Mouse (Mus musculus) embryonic facial prominence, embryonic 13.5 days (tissue): ENCODE data around the gene Creg1. TPM values are rescaled to one million over a fixed set of nuclear protein-coding genes. Genes with fewer than 3 reads are reported as not detected.

ENCODE experiments used
- ATAC-seq: fragments of 200-750 bp; cut with Nextera tagmentation; 2 replicates; pipeline ENCODE4 v1.8.0; 2017; ENCODE audit warnings: low read depth; ENCODE audit not compliant: insufficient number of reproducible peaks, insufficient read depth, low FRiP score, low TSS enrichment
- H3K27ac ChIP-seq: fragments of 300-500 bp; sonication (generic); 2 replicates; pipeline ENCODE4 v1.5.1; 2015; ENCODE audit warnings: moderate library complexity, mild to moderate bottlenecking, inconsistent platforms
- H3K27me3 ChIP-seq: fragments of 300-500 bp; sonication (generic); 2 replicates; pipeline ENCODE4 v1.6.1; 2015; ENCODE audit warnings: mild to moderate bottlenecking, inconsistent platforms
- H3K36me3 ChIP-seq: fragments of 300-500 bp; sonication (generic); 2 replicates; pipeline ENCODE4 v1.6.1; 2015; ENCODE audit warnings: mild to moderate bottlenecking, inconsistent platforms
- H3K4me1 ChIP-seq: fragments of 300-500 bp; sonication (generic); 2 replicates; pipeline ENCODE4 v1.6.1; 2015; ENCODE audit warnings: inconsistent platforms
- H3K4me2 ChIP-seq: fragments of 300-500 bp; sonication (generic); 2 replicates; pipeline ENCODE4 v1.6.1; 2015; ENCODE audit warnings: moderate library complexity, mild to moderate bottlenecking, inconsistent platforms
- H3K4me3 ChIP-seq: fragments of 300-500 bp; sonication (generic); 2 replicates; pipeline ENCODE4 v1.5.1; 2015; ENCODE audit warnings: mild to moderate bottlenecking, inconsistent platforms
- H3K9ac ChIP-seq: fragments of 300-500 bp; sonication (generic); 2 replicates; pipeline ENCODE4 v1.6.1; 2015; ENCODE audit warnings: mild to moderate bottlenecking, inconsistent platforms
- H3K9me3 ChIP-seq: fragments of 300-500 bp; sonication (generic); 2 replicates; pipeline ENCODE4 v1.6.1; 2016; ENCODE audit warnings: inconsistent platforms
- WGBS: fragments of 180-500 bp; shearing (Covaris S2); methylation state at CpG from one replicate; pipeline ENCODE4 v1.1.7; 2015; ENCODE audit warnings: mixed read lengths; 5-methylcytosine and 5-hydroxymethylcytosine counted together
- polyA plus RNA-seq: library from polyadenylated mRNA; unstranded; fragments of >200 nt; fragmentation: Nextera tagmentation; extraction: Ambion mirVana; gene quantifications from 2 replicates; pipeline ENCODE4 v1.2.1, GENCODE M21; 2015

Gene Creg1
- polyA plus RNA-seq, 1 experiment from 2014 or later = 43.8 TPM

DNA sequence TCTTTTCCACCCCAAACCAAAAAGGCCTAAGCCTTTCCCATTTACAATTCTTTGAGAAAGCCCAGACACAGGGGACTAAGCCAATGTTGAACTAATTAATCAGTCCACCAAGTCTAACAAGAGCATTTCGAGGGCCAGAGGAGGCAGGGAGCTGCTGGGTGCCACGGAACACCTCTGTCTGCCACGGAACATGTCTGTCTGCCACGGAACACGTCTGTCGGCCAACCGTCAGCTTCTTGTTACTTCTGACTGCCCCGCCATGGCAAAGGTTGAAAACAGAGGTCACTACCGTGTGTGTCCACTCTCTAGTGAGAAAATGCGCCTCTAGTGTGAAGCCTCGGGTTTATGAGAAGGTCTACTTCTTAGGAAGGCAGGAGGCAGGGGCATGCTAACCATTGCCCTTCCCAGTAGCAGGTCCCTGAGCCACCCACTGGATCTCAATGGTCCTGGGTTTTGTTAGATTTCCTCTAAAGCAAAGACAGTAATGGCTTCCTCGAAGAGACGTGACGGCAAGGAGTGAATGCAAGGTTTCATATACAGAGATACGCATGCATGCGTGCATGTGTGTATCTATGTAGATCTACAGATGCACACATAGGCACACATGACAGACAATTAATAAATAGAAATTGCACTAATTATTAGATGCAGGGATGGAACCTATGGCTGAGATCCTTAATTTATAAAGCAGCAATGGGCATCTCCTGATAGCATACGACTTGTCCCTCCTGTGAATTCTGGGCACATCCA, 27.1 kb downstream of the Creg1 start:
- Histone ChIP-seq H3K27ac (no peak overlapping the region), H3K36me3 (no peaks in the 10 kb centered on the region), H3K4me1 (peaks cover 23% of the 10 kb centered on the region), H3K9me3 (no peaks in the 10 kb centered on the region), H3K9ac (no peak overlapping the region), H3K27me3 (peaks cover 59% of the 10 kb centered on the region), H3K4me3 (no peak overlapping the region), H3K4me2 (no peak overlapping the region)
- ATAC-seq = no peak
- WGBS = 89% methylated on average over 17 of the region's 17 CpGs

DNA sequence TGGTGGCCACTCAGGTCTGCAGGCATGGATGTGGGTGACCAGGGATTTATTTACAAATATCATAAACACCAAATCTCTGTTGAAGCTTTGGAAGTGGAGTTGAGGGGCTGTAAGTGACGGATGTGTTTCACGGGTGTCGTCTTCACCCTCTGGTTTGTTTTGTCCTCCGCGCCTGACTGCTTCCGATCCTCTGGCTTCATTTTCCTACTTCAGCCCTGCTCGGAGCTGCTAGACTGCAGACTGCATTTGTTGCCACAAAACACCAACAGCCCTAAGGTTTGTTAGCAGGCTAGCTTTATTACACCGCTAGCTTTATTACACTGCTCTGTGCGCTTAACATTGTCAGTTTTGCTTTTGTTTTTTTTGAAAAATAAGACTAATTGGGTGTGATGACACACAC, 27.9 kb downstream of the Creg1 start:
- ATAC-seq = no peak

GRCm38 (mm10) chr1:165801709-165802310, 38.3 kb downstream of the Creg1 start:
- H3K27me3 ChIP-seq = peaks cover 3% of the 10 kb centered on the region; the same call in 1 of the 2 replicates

More for the DNA sequence above, 27.9 kb downstream of the Creg1 start:
- no peak overlapping the region for H3K27ac ChIP-seq
- H3K9ac ChIP-seq = no peak overlapping the region
- no peaks in the 10 kb centered on the region for H3K36me3 ChIP-seq
- no peaks in the 10 kb centered on the region for H3K9me3 ChIP-seq
- H3K4me2 ChIP-seq = no peak overlapping the region
- WGBS = 84% methylated on average over 9 of the region's 9 CpGs
- peaks cover 59% of the 10 kb centered on the region for H3K27me3 ChIP-seq
- H3K4me3 ChIP-seq = no peak overlapping the region
- peaks cover 17% of the 10 kb centered on the region for H3K4me1 ChIP-seq

GRCm38 (mm10) chr1:165803107-165803506, 39.6 kb downstream of the Creg1 start:
- no peak for ATAC-seq
- 82% methylated on average over 5 of the region's 5 CpGs for WGBS
- H3K9me3 ChIP-seq = 0 out of 2 replicates have a peak, but pooled peaks cover 6% of the 10 kb centered on the region

More at GRCm38 (mm10) chr1:165801709-165802310, 38.3 kb downstream of the Creg1 start:
- Histone ChIP-seq H3K4me3 (no peak overlapping the region), H3K36me3 (no peaks in the 10 kb centered on the region), H3K4me2 (no peak overlapping the region), H3K9me3 (0 out of 2 replicates have a peak, but pooled peaks cover 6% of the 10 kb centered on the region), H3K4me1 (no peaks in the 10 kb centered on the region), H3K27ac (no peak overlapping the region), H3K9ac (no peak overlapping the region)
- ATAC-seq = no peak
- WGBS = 84% methylated on average over 11 of the region's 11 CpGs

GRCm38 (mm10) chr1:165804133-165804532, 40.6 kb downstream of the Creg1 start:
- no peaks in the 10 kb centered on the region for H3K36me3 ChIP-seq
- no peaks in the 10 kb centered on the region for H3K4me1 ChIP-seq
- H3K9me3 ChIP-seq = 0 out of 2 replicates have a peak, but pooled peaks cover 6% of the 10 kb centered on the region
- H3K9ac ChIP-seq = no peak overlapping the region
- ATAC-seq = no peak
- peaks cover 4% of the 10 kb centered on the region; the same call in 1 of the 2 replicates for H3K27me3 ChIP-seq
- no peak overlapping the region for H3K27ac ChIP-seq
- WGBS = 78% methylated on average over 4 of the region's 4 CpGs
- H3K4me3 ChIP-seq = no peak overlapping the region
- no peak overlapping the region for H3K4me2 ChIP-seq

More at GRCm38 (mm10) chr1:165803107-165803506, 39.6 kb downstream of the Creg1 start:
- H3K4me3 ChIP-seq = no peak overlapping the region
- H3K4me1 ChIP-seq = no peaks in the 10 kb centered on the region
- H3K36me3 ChIP-seq = no peaks in the 10 kb centered on the region
- no peak overlapping the region for H3K4me2 ChIP-seq
- H3K27me3 ChIP-seq = peaks cover 4% of the 10 kb centered on the region; the same call in 1 of the 2 replicates
- no peak overlapping the region for H3K27ac ChIP-seq
- no peak overlapping the region for H3K9ac ChIP-seq

DNA sequence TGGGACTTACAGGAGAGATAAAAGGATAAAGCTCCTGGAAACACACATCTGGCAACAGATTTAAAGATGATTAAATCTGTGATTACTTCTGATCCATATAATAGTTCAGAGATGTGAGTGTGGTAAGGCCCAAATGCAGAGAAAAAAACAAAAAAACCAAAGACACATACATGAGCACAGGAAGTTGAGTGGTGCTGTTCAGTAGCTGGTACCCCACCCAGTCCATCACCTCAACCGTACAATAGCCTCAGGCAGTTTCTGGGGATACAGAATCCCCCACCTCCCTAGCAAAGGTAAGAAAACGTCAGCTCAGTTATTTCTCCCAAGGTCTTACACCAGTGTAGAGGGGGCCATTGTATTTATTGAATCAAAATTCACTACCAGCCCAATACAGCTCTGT, 47.1 kb downstream of the Creg1 start:
- Histone ChIP-seq H3K4me1 (peaks cover 16% of the 10 kb centered on the region), H3K27me3 (peaks cover 30% of the 10 kb centered on the region), H3K9ac (no peak overlapping the region), H3K4me3 (no peak overlapping the region), H3K27ac (no peak overlapping the region), H3K9me3 (no peaks in the 10 kb centered on the region), H3K36me3 (no peaks in the 10 kb centered on the region), H3K4me2 (no peak overlapping the region)
- ATAC-seq = no peak
- 49% methylated on average over 2 of the region's 2 CpGs for WGBS

DNA sequence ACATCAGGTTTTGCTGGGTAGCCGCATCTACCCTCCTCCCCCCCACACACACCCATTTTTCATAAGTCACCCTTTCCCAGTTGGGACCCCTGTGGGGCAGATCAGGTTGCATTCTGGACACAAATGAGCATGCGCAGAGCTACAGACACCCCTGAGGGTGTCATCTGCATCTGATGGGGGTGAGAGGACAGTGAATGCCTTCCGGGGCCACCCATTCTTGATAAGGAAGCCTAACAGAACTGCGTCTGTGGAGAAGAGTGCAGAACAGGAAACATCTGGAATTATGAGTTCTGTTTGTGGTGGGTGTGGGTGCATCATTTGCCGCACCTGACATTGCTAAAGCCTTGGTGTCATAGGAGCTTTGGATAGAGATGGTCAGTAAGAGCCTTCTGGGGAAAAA, 47.6 kb downstream of the Creg1 start:
- ATAC-seq = no peak
- H3K36me3 ChIP-seq = no peaks in the 10 kb centered on the region
- H3K9me3 ChIP-seq = no peaks in the 10 kb centered on the region
- H3K4me2 ChIP-seq = no peak overlapping the region
- no peak overlapping the region for H3K9ac ChIP-seq
- H3K27me3 ChIP-seq = peaks cover 30% of the 10 kb centered on the region
- WGBS = 76% methylated on average over 5 of the region's 5 CpGs
- H3K4me3 ChIP-seq = no peak overlapping the region
- H3K27ac ChIP-seq = no peak overlapping the region
- peaks cover 16% of the 10 kb centered on the region for H3K4me1 ChIP-seq

DNA sequence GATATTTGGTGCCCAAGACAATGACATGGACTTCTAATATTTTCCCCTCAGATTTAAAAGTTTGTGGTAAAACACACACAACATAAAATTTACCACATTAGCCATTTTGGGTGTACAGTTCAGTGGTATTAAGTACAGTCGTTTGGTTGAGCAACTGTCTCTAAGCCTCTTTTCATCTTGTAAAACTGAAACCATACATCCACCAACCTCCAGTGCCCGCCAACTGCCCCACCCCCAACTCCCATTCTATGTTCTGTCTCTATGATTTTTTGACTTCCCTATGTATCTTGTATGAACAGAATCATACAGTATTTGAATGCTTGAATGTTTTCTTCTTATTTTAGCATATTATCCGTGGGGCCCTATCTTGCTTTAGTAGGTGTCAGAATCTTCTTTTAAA, 49.2 kb downstream of the Creg1 start:
- Histone ChIP-seq H3K4me2 (no peak overlapping the region), H3K27ac (no peak overlapping the region), H3K4me1 (peaks cover 16% of the 10 kb centered on the region), H3K27me3 (peaks cover 32% of the 10 kb centered on the region), H3K9ac (no peak overlapping the region), H3K36me3 (no peaks in the 10 kb centered on the region), H3K4me3 (no peak overlapping the region), H3K9me3 (no peaks in the 10 kb centered on the region)
- WGBS = 65% methylated on average over 3 of the region's 3 CpGs
- ATAC-seq = no peak

- H3K27ac ChIP-seq = no peak overlapping the region
- WGBS = 11% methylated on average over 7 of the region's 7 CpGs
- no peaks in the 10 kb centered on the region for H3K36me3 ChIP-seq
- no peak for ATAC-seq
- H3K9me3 ChIP-seq = no peaks in the 10 kb centered on the region
- peaks cover 20% of the 10 kb centered on the region for H3K4me1 ChIP-seq
- H3K27me3 ChIP-seq = peaks cover 39% of the 10 kb centered on the region
- no peak overlapping the region for H3K4me2 ChIP-seq
- H3K9ac ChIP-seq = 0 out of 2 replicates have a peak overlapping the region, but pooled peaks have one; percentile 16
- H3K4me3 ChIP-seq = no peak overlapping the region
Measured at GRCm38 (mm10) chr1:165814116-165814515, 50.6 kb downstream of the Creg1 start.

DNA sequence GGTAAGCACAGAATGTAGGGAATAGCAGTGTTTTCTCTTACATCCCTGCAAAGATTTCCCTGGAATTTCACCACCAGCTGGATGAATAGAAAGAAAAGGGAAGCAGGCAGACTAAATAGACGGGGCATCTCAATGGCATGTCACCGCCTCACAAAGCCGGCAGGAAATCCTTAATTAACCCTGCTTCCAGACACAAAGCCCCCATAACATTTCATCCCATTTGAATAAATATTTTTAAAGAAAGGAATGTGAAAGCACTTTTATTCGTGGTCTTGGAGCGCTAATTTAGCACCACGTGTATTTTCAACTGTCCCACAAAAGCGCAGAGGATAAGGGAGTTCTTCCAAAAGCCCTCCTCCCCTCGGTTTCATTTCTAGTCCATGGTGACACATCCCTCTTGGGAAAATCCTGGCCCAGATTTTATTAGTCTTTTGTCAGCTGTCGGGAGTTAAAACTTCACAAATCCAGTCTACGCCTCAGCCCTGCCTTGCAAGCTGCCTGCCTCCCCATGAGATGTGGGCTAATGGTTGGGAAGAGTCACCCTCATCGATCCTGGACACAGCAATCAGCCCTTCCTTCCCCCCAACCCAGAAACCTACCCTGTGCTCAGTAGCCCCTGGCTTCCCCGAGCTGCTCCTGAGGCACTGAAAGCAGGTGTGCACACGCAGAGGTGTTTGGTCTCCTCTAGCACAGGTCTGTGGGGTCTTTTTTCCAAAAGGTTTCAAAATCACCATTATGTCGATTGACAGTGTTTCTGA, 51.2 kb downstream of the Creg1 start:
- Histone ChIP-seq H3K36me3 (no peaks in the 10 kb centered on the region), H3K9me3 (no peaks in the 10 kb centered on the region), H3K9ac (no peak overlapping the region), H3K4me2 (peak overlapping the region; percentile 11; the same call in 1 of the 2 replicates), H3K27me3 (peaks cover 39% of the 10 kb centered on the region), H3K4me1 (peaks cover 20% of the 10 kb centered on the region), H3K4me3 (no peak overlapping the region), H3K27ac (no peak overlapping the region)
- ATAC-seq = no peak
- WGBS = 20% methylated on average over 14 of the region's 14 CpGs

GRCm38 (mm10) chr1:165816391-165816790, 52.8 kb downstream of the Creg1 start:
- Histone ChIP-seq H3K4me3 (no peak overlapping the region), H3K9me3 (no peaks in the 10 kb centered on the region), H3K9ac (no peak overlapping the region), H3K4me2 (no peak overlapping the region), H3K27me3 (peaks cover 39% of the 10 kb centered on the region), H3K27ac (no peak overlapping the region), H3K4me1 (peaks cover 20% of the 10 kb centered on the region), H3K36me3 (no peaks in the 10 kb centered on the region)
- no peak; the same call in 1 of the 2 replicates for ATAC-seq
- 81% methylated on average over 9 of the region's 9 CpGs for WGBS
